Mouse (Mus musculus) lung, postnatal 0 days (tissue): ENCODE results near the gene Myo1b.

Experiments used
- CTCF ChIP-seq: IDR thresholded peaks from 2 replicates; pipeline ENCODE4 v1.5.1; 2016; ENCODE audit warnings: antibody characterized with exemption, mild to moderate bottlenecking
- EP300 ChIP-seq: IDR thresholded peaks from 2 replicates; pipeline ENCODE4 v1.6.1; 2016; ENCODE audit warnings: antibody characterized with exemption, mild to moderate bottlenecking, control low read depth

- no peak for TF ChIP-seq CTCF
- TF ChIP-seq EP300 = no peak
Observed at GRCm38 (mm10) chr1:51789269-51789668, 126.6 kb downstream of the Myo1b start.
